Mouse (Mus musculus) liver, postnatal 0 days (tissue): ENCODE measurements around the gene Tada3. TPM values are rescaled to one million over a fixed set of nuclear protein-coding genes. Genes with fewer than 3 reads are reported as not detected.
"Not testable (repeated sequence)": the region's sequence is repeated elsewhere in the genome, so short reads cannot be mapped to it uniquely, and the experiment has no call there.

Source experiments
- ATAC-seq: fragments of 200-750 bp; cut with Nextera tagmentation; 2 replicates; pipeline ENCODE4 v1.8.0; 2017; ENCODE audit warnings: mild to moderate bottlenecking, moderate library complexity
- DNase-seq: peaks from one replicate; pipeline ENCODE4 v3.0.0-alpha.2; 2016
- H3K27ac ChIP-seq: fragments of 300-500 bp; sonication (generic); 2 replicates; pipeline ENCODE4 v1.5.1; 2014; ENCODE audit warnings: antibody characterized with exemption, moderate library complexity, mild to moderate bottlenecking, low read depth
- H3K27me3 ChIP-seq: fragments of 300-500 bp; sonication (generic); 2 replicates; pipeline ENCODE4 v1.6.1; 2014; ENCODE audit warnings: low read length, control low read depth, mixed read lengths; ENCODE audit not compliant: insufficient read depth
- H3K36me3 ChIP-seq: fragments of 300-500 bp; sonication (generic); replicated peaks from 2 replicates; pipeline ENCODE4 v1.6.1; 2014; ENCODE audit warnings: mild to moderate bottlenecking, control low read depth, low read length, moderate library complexity, mixed read lengths; ENCODE audit not compliant: insufficient read depth
- H3K4me1 ChIP-seq: fragments of 300-500 bp; sonication (generic); 2 replicates; pipeline ENCODE4 v1.6.1; 2014; ENCODE audit warnings: antibody characterized with exemption, mild to moderate bottlenecking, control low read depth; ENCODE audit not compliant: insufficient read depth
- H3K4me2 ChIP-seq: fragments of 300-500 bp; sonication (generic); 2 replicates; pipeline ENCODE4 v1.6.1; 2014; ENCODE audit warnings: low read depth, mild to moderate bottlenecking, low read length, moderate library complexity, mixed read lengths
- H3K4me3 ChIP-seq: fragments of 300-500 bp; sonication (generic); 2 replicates; pipeline ENCODE4 v1.5.1; 2014; ENCODE audit warnings: low read depth, low read length
- H3K9ac ChIP-seq: fragments of 300-500 bp; sonication (generic); replicated peaks from 2 replicates; pipeline ENCODE4 v1.6.1; 2014; ENCODE audit warnings: mild to moderate bottlenecking, moderate library complexity
- H3K9me3 ChIP-seq: fragments of 300-500 bp; sonication (generic); 2 replicates; pipeline ENCODE4 v1.6.1; 2016; ENCODE audit warnings: mild to moderate bottlenecking, control low read depth, low read length, mixed read lengths
- CTCF ChIP-seq: sonication (generic); IDR thresholded peaks from 2 replicates; pipeline ENCODE4 v1.5.1; 2016; ENCODE audit warnings: antibody characterized with exemption, low read depth
- EP300 ChIP-seq: IDR thresholded peaks from 2 replicates; pipeline ENCODE4 v1.6.1; 2016; ENCODE audit warnings: antibody characterized with exemption, low read depth, mild to moderate bottlenecking
- WGBS: fragments of 180-500 bp; shearing (Covaris S2); extraction: QIAGEN DNeasy Blood & Tissue Kit; methylation state at CpG from one replicate; pipeline ENCODE4 v1.1.7; 2014; ENCODE audit not compliant: insufficient replicate concordance; 5-methylcytosine and 5-hydroxymethylcytosine counted together
- microRNA-seq: library from miRNA; unstranded; fragments of <30 nt; microRNA quantifications from one replicate; pipeline ENCODE4, GENCODE M21; 2016
- polyA plus RNA-seq: library from polyadenylated mRNA; unstranded; fragments of >200 nt; fragmentation: Nextera tagmentation; extraction: Ambion mirVana; gene quantifications from 2 replicates; pipeline ENCODE4 v1.2.1, GENCODE M21; 2015

The Tada3 gene
- polyA plus RNA-seq, 1 experiment from 2014 or later, result 11.9 TPM

GRCm38 (mm10) chr6:113333137-113333950, 44.3 kb downstream of the Tada3 start:
- H3K4me1 ChIP-seq, result peaks cover 5% of the 10 kb centered on the region; the same call in 1 of the 2 replicates
- ATAC-seq (peak; percentile 30; the same call in 1 of the 2 replicates), DNase-seq (peak; percentile 42)
- H3K4me2 ChIP-seq, result no peak overlapping the region
- H3K36me3 ChIP-seq, result peaks cover 28% of the 10 kb centered on the region
- H3K9me3 ChIP-seq, result no peaks in the 10 kb centered on the region
- no peak overlapping the region for H3K27ac ChIP-seq
- TF ChIP-seq EP300 (no peak), CTCF (no peak)
- no peak overlapping the region for H3K4me3 ChIP-seq
- 78% methylated on average over 14 of the region's 14 CpGs for WGBS
- no peaks in the 10 kb centered on the region for H3K27me3 ChIP-seq
- no peak overlapping the region for H3K9ac ChIP-seq

- not testable (repeated sequence) for ATAC-seq, H3K9me3 ChIP-seq, H3K4me2 ChIP-seq, H3K27me3 ChIP-seq, DNase-seq, H3K27ac ChIP-seq, H3K4me3 ChIP-seq, H3K4me1 ChIP-seq, H3K9ac ChIP-seq
- WGBS, result 81% methylated on average over 6 of the region's 6 CpGs
- H3K36me3 ChIP-seq, result peaks cover 28% of the 10 kb centered on the region
These were observed 44.9 kb downstream of the Tada3 start for GRCm38 (mm10) chr6:113332734-113333133.

GRCm38 (mm10) chr6:113331721-113332120, 46.0 kb downstream of the Tada3 start:
- Histone ChIP-seq H3K4me2 (no peak overlapping the region), H3K27ac (no peak overlapping the region), H3K9ac (no peak overlapping the region), H3K36me3 (peaks cover 28% of the 10 kb centered on the region), H3K4me1 (no peaks in the 10 kb centered on the region; the same call in 1 of the 2 replicates), H3K9me3 (no peaks in the 10 kb centered on the region), H3K4me3 (no peak overlapping the region), H3K27me3 (no peaks in the 10 kb centered on the region)
- 91% methylated on average over 11 of the region's 11 CpGs for WGBS
- ATAC-seq (no peak), DNase-seq (peak; percentile 11)
- no peak for TF ChIP-seq EP300
- no peak for TF ChIP-seq CTCF

GRCm38 (mm10) chr6:113330547-113330946, 47.1 kb downstream of the Tada3 start:
- TF ChIP-seq CTCF, result no peak
- TF ChIP-seq EP300, result no peak
- Histone ChIP-seq H3K27me3 (no peaks in the 10 kb centered on the region), H3K27ac (0 out of 2 replicates have a peak overlapping the region, but pooled peaks have one; percentile 39), H3K4me3 (no peak overlapping the region), H3K4me2 (no peak overlapping the region), H3K4me1 (peaks cover 6% of the 10 kb centered on the region), H3K36me3 (peaks cover 20% of the 10 kb centered on the region), H3K9ac (no peak overlapping the region), H3K9me3 (no peaks in the 10 kb centered on the region)
- ATAC-seq (no peak), DNase-seq (peak; percentile 27)
- WGBS, result 16% methylated on average over 2 of the region's 2 CpGs

DNA sequence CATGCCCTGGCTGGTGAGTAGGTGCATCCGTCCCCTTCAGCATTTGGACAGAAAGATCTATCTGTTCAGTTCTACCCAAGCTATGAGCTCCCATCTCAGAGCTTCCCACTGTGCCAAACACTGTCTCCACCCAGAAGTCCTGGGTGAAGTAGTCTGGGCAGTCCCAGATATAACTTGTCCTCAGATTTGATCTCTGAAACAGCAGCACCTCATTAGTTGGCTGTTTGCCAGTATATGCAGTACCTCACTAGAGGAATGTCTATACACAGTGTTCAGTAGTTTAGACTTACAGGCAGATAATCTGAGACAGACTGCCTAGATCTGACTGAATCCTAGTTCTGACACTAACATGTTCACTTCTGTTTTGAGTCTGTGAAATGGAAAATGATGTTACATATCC, 48.3 kb downstream of the Tada3 start:
- TF ChIP-seq CTCF (no peak), EP300 (no peak)
- H3K27me3 ChIP-seq, result no peaks in the 10 kb centered on the region
- H3K27ac ChIP-seq, result no peak overlapping the region
- DNase-seq (no peak), ATAC-seq (no peak)
- peaks cover 17% of the 10 kb centered on the region for H3K36me3 ChIP-seq
- whole genome bisulfite sequencing, result 78% methylated on average over 1 of the region's 1 CpGs
- no peaks in the 10 kb centered on the region for H3K9me3 ChIP-seq
- no peak overlapping the region for H3K9ac ChIP-seq
- H3K4me1 ChIP-seq, result peaks cover 9% of the 10 kb centered on the region
- H3K4me2 ChIP-seq, result no peak overlapping the region
- no peak overlapping the region for H3K4me3 ChIP-seq

GRCm38 (mm10) chr6:113326533-113327315, 51.0 kb downstream of the Tada3 start, which contains the start of gene Ogg1:
Ogg1 (plus strand) TSS chr6:113326972.
- TF ChIP-seq EP300, result peak; percentile 79
- no peak; the same call in 1 of the 2 replicates for TF ChIP-seq CTCF
- Histone ChIP-seq H3K27ac (peak within 1 kb of the TSS; percentile 87), H3K9ac (peak within 1 kb of the TSS; percentile 64), H3K27me3 (no peaks in the 10 kb centered on the region), H3K36me3 (peaks cover 40% of the 10 kb centered on the region), H3K4me3 (peak within 1 kb of the TSS; percentile 66), H3K4me1 (peaks cover 9% of the 10 kb centered on the region), H3K4me2 (peak within 1 kb of the TSS; percentile 95), H3K9me3 (no peaks in the 10 kb centered on the region)
- ATAC-seq (peak; percentile 97), DNase-seq (peak; percentile 98)
- under 1% methylated on average over 52 of the region's 52 CpGs for WGBS

Small RNAs within 50 kb of the gene (microRNA-seq; reads per million reads assigned to microRNA genes)
- gene Gm24387, result not detected

Other genes with a start within 250 kb of the Tada3 start
- not detected in 2 replicates for gene Lhfpl4, start 182.5 kb downstream of the Tada3 start, polyA plus RNA-seq
- gene Mtmr14, start 140.0 kb downstream of the Tada3 start, polyA plus RNA-seq, result 15.1 and 16.1 TPM in 2 replicates
- gene Cpne9, start 95.6 kb downstream of the Tada3 start, polyA plus RNA-seq, result 0.02 and 0.04 TPM in 2 replicates
- 4.1 and 4.8 TPM in 2 replicates for gene Brpf1, start 70.7 kb downstream of the Tada3 start, polyA plus RNA-seq
- gene Ogg1, start 50.9 kb downstream of the Tada3 start, polyA plus RNA-seq, result 3.8 and 4.2 TPM in 2 replicates
- 17.9 and 18.1 TPM in 2 replicates for gene Camk1, start 33.9 kb downstream of the Tada3 start, polyA plus RNA-seq
- 188 and 198 TPM in 2 replicates for gene Arpc4, start 232 bp upstream of the Tada3 start, polyA plus RNA-seq
- 0.38 and 0.83 TPM in 2 replicates for gene Ttll3, start 11.4 kb upstream of the Tada3 start, polyA plus RNA-seq
- 17.1 and 20.5 TPM in 2 replicates for gene Rpusd3, start 41.5 kb upstream of the Tada3 start, polyA plus RNA-seq
- 5.9 and 8.2 TPM in 2 replicates for gene Cidec, start 57.9 kb upstream of the Tada3 start, polyA plus RNA-seq
- gene Jagn1, start 64.7 kb upstream of the Tada3 start, polyA plus RNA-seq, result 49.2 and 49.9 TPM in 2 replicates
- gene Il17re, start 80.6 kb upstream of the Tada3 start, polyA plus RNA-seq, result 0.26 and 0.49 TPM in 2 replicates
- gene Il17rc, start 93.5 kb upstream of the Tada3 start, polyA plus RNA-seq, result 12.9 and 13.1 TPM in 2 replicates
- 13.8 and 14.0 TPM in 2 replicates for gene Creld1, start 105.4 kb upstream of the Tada3 start, polyA plus RNA-seq
- gene Prrt3, start 124.0 kb upstream of the Tada3 start, polyA plus RNA-seq, result 0.13 and 0.14 TPM in 2 replicates
- gene Emc3, start 153.8 kb upstream of the Tada3 start, polyA plus RNA-seq, result 42.1 and 43.0 TPM in 2 replicates
- gene Fancd2, start 153.8 kb upstream of the Tada3 start, polyA plus RNA-seq, result 3.1 and 4.5 TPM in 2 replicates
- 0.12 and 0.14 TPM in 2 replicates for gene Fancd2os, start 222.8 kb upstream of the Tada3 start, polyA plus RNA-seq
- gene Brk1, start 226.9 kb upstream of the Tada3 start, polyA plus RNA-seq, result 88.5 and 88.9 TPM in 2 replicates
- 10.0 and 12.9 TPM in 2 replicates for gene Vhl, start 246.1 kb upstream of the Tada3 start, polyA plus RNA-seq